In genomic region chr9:75619761-75620160, GRCm38 (mm10) we compare ENCODE assay signal across 1 mouse cellular context. TPM values are rescaled to one million over a fixed set of nuclear protein-coding genes. Genes with fewer than 3 reads are reported as not detected.
"Had no signal": no experiment of that assay in that cellular context is flagged by ENCODE, and none has a peak within 500 bp of the region (broad histone marks: within the 10 kb centered on the region; RNA-seq: fewer than 3 reads in every experiment).

No protein-coding gene starts in this region.

RNA-seq across cellular contexts. Expression of gene Tmod2, which starts 8.6 kb away (rescaled TPM):
- total RNA-seq: hematopoietic stem cell, adult 5-6 weeks had no signal
